Mouse (Mus musculus) gastrocnemius, postnatal 4 days (tissue): ENCODE measurements around the gene Adat1. TPM values are rescaled to one million over a fixed set of nuclear protein-coding genes. Genes with fewer than 3 reads are reported as not detected.

Experiments
- DNase-seq, 2 experiments: peaks; one replicate each; pipeline ENCODE4 v3.0.0; 2021 to 2022; ENCODE audit warnings: low spot score in 2 of 2, mixed read lengths in 2 of 2
- total RNA-seq, 2 experiments: library from RNA; stranded (reverse); gene quantifications; 2 replicates each; pipeline ENCODE4 v1.2.3; 2021

Gene Adat1
- total RNA-seq, 2 experiments from 2014 or later, result 2.6 to 2.7 TPM

GRCm38 (mm10) chr8:111968991-111969390, 23.1 kb downstream of the Adat1 start:
- DNase-seq, result no peak

GRCm38 (mm10) chr8:111968541-111968940, 23.6 kb downstream of the Adat1 start:
- no peak for DNase-seq

- DNase-seq, result no peak
Observed at GRCm38 (mm10) chr8:111967246-111967870, 24.7 kb downstream of the Adat1 start.

- no peak for DNase-seq
Observed at GRCm38 (mm10) chr8:111964849-111965561, 27.1 kb downstream of the Adat1 start.

- DNase-seq, result no peak
Observed at GRCm38 (mm10) chr8:111964351-111964750, 27.8 kb downstream of the Adat1 start.

- no peak for DNase-seq
Observed at GRCm38 (mm10) chr8:111963546-111963945, 28.6 kb downstream of the Adat1 start.

GRCm38 (mm10) chr8:111963091-111963490, 29.0 kb downstream of the Adat1 start:
- DNase-seq, result no peak

GRCm38 (mm10) chr8:111962589-111962988, 29.5 kb downstream of the Adat1 start:
- no peak for DNase-seq

GRCm38 (mm10) chr8:111961330-111961729, 30.8 kb downstream of the Adat1 start:
- no peak for DNase-seq

GRCm38 (mm10) chr8:111960591-111961321, 31.3 kb downstream of the Adat1 start:
- DNase-seq, result no peak

GRCm38 (mm10) chr8:111957231-111957630, 34.9 kb downstream of the Adat1 start:
- DNase-seq, result no peak

GRCm38 (mm10) chr8:111955879-111956278, 36.2 kb downstream of the Adat1 start:
- no peak for DNase-seq

GRCm38 (mm10) chr8:111954844-111955594, 37.1 kb downstream of the Adat1 start:
- DNase-seq, result no peak

GRCm38 (mm10) chr8:111951936-111952335, 40.2 kb downstream of the Adat1 start:
- no peak for DNase-seq

- no peak for DNase-seq
Observed at GRCm38 (mm10) chr8:111951317-111951716, 40.8 kb downstream of the Adat1 start.

GRCm38 (mm10) chr8:111950846-111951245, 41.3 kb downstream of the Adat1 start:
- no peak for DNase-seq

GRCm38 (mm10) chr8:111947954-111948353, 44.1 kb downstream of the Adat1 start:
- DNase-seq, result no peak

GRCm38 (mm10) chr8:111947144-111947543, 45.0 kb downstream of the Adat1 start:
- no peak for DNase-seq

GRCm38 (mm10) chr8:111943544-111943943, 48.6 kb downstream of the Adat1 start:
- DNase-seq, result no peak

- DNase-seq, result peak; percentile 27 to 44
Observed at GRCm38 (mm10) chr8:111941101-111941454, 51.0 kb downstream of the Adat1 start.
